Mouse (Mus musculus) midbrain, embryonic 16.5 days (tissue): ENCODE results near the gene Zfpl1. TPM values are rescaled to one million over a fixed set of nuclear protein-coding genes. Genes with fewer than 3 reads are reported as not detected.

ENCODE experiments used
- ATAC-seq: fragments of 200-750 bp; cut with Nextera tagmentation; 2 replicates; pipeline ENCODE4 v1.8.0; 2017; ENCODE audit warnings: moderate TSS enrichment
- H3K27ac ChIP-seq: fragments of 300-500 bp; sonication (generic); 2 replicates; pipeline ENCODE4 v1.5.1; 2014; ENCODE audit warnings: mild to moderate bottlenecking, low read length, mixed read lengths
- H3K27me3 ChIP-seq: fragments of 300-500 bp; sonication (generic); 2 replicates; pipeline ENCODE4 v1.6.1; 2014; ENCODE audit warnings: low read depth, low read length, mixed read lengths; ENCODE audit not compliant: control insufficient read depth, insufficient read depth
- H3K36me3 ChIP-seq: fragments of 300-500 bp; sonication (generic); 2 replicates; pipeline ENCODE4 v1.6.1; 2014; ENCODE audit warnings: mild to moderate bottlenecking, low read length, moderate library complexity, mixed read lengths; ENCODE audit not compliant: control insufficient read depth, insufficient read depth
- H3K4me1 ChIP-seq: fragments of 300-500 bp; sonication (generic); 2 replicates; pipeline ENCODE4 v1.6.1; 2014; ENCODE audit warnings: mild to moderate bottlenecking, low read length, mixed read lengths; ENCODE audit not compliant: control insufficient read depth, insufficient read depth
- H3K4me2 ChIP-seq: fragments of 300-500 bp; sonication (generic); 2 replicates; pipeline ENCODE4 v1.6.1; 2014; ENCODE audit warnings: mild to moderate bottlenecking, low read length, mixed read lengths
- H3K4me3 ChIP-seq: fragments of 300-500 bp; sonication (generic); 2 replicates; pipeline ENCODE4 v1.5.1; 2014; ENCODE audit warnings: low read depth, mild to moderate bottlenecking, low read length, moderate library complexity, mixed read lengths
- H3K9ac ChIP-seq: fragments of 300-500 bp; sonication (generic); 2 replicates; pipeline ENCODE4 v1.6.1; 2014; ENCODE audit warnings: low read depth, low read length, mixed read lengths
- H3K9me3 ChIP-seq: fragments of 300-500 bp; sonication (generic); replicated peaks from 2 replicates; pipeline ENCODE4 v1.6.1; 2014; ENCODE audit warnings: mild to moderate bottlenecking, low read length, mixed read lengths; ENCODE audit not compliant: control insufficient read depth, poor library complexity, severe bottlenecking
- WGBS: fragments of 180-500 bp; shearing (Covaris S2); extraction: QIAGEN DNeasy Blood & Tissue Kit; methylation state at CpG from one replicate; pipeline ENCODE4 v1.1.7; 2014; 5-methylcytosine and 5-hydroxymethylcytosine counted together
- polyA plus RNA-seq: library from polyadenylated mRNA; unstranded; fragments of >200 nt; fragmentation: Nextera tagmentation; extraction: Ambion mirVana; gene quantifications from 2 replicates; pipeline ENCODE4 v1.2.1, GENCODE M21; 2015

Zfpl1 gene
- polyA plus RNA-seq, 1 experiment from 2014 or later, result 87.3 TPM

DNA sequence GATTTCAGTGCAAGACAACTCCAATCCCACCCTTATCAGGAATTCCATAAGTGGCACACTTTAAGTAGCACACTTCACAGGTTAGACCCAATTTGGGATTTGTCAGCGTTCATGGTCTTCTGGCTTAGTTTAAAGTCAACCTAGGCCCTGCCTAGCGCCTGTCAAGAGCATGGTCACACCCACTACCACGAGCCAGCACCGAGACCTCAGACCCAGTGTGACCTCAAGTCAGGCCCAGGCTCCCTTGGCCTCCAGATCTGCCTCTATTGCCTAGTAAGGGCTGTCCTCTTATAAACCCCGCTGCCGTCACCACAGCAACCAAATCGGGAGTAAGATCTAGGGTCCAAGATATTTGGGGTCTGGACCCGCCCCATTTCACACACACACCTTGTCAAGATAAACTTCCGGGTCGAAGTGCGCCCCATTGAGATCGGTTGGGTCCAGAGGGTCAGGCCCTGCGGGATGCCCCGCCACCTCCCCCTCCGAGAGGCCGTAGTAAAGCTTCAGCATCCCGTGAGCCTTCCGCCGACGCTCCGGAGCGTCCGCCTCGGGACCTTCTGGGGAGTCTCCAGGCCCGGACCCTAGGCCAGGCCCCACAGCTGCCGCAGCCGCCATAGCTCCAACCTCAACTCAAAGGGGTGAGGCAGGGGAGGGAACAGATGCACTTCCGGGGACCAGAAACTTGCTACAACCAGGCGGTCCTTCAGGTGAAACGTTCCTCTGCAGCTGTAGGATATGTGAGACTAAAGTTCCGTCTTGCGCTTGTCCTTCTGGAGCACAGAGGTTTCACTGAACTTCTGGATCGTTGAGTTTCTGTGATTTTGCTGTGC, 8.0 kb downstream of the Zfpl1 start, which contains the start of gene Vps51:
Vps51 (minus strand) TSS at position 668 of the 830 bp plus-strand sequence.
- Histone ChIP-seq H3K4me2 (peak within 1 kb of the TSS; percentile 80), H3K4me1 (peaks cover 18% of the 10 kb centered on the region), H3K4me3 (peak within 1 kb of the TSS; percentile 87), H3K27me3 (no peaks in the 10 kb centered on the region), H3K9ac (peak within 1 kb of the TSS; percentile 88), H3K27ac (peak within 1 kb of the TSS; percentile 91), H3K36me3 (peaks cover 12% of the 10 kb centered on the region), H3K9me3 (no peaks in the 10 kb centered on the region)
- peak; percentile 93 for ATAC-seq
- 1% methylated on average over 33 of the region's 33 CpGs for WGBS

DNA sequence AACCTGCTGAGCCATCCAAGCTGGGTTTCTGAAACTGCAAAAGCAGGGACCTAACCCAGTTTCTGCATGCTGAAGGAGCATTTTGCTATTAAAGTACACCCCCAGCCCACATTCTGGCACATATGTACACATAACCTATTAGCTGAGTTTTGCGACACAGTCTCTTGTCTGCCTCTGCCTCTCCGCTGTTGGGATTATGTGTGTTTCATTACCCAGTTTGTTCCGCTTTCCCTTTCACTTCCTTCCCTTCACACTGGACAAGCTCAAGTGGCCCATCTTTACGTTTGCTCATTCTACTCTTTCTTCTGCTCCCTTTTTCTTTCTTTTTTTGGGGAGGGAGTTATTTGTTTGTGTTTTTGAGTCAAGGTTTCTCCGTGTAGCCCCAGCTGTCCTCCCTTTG, 10.9 kb downstream of the Zfpl1 start:
- H3K27me3 ChIP-seq, result no peaks in the 10 kb centered on the region
- peaks cover 18% of the 10 kb centered on the region for H3K4me1 ChIP-seq
- H3K36me3 ChIP-seq, result peaks cover 26% of the 10 kb centered on the region
- no peak overlapping the region for H3K27ac ChIP-seq
- no peak overlapping the region for H3K4me2 ChIP-seq
- 93% methylated on average over 5 of the region's 5 CpGs for WGBS
- no peak for ATAC-seq
- no peak overlapping the region for H3K9ac ChIP-seq
- H3K4me3 ChIP-seq, result no peak overlapping the region
- no peaks in the 10 kb centered on the region for H3K9me3 ChIP-seq

DNA sequence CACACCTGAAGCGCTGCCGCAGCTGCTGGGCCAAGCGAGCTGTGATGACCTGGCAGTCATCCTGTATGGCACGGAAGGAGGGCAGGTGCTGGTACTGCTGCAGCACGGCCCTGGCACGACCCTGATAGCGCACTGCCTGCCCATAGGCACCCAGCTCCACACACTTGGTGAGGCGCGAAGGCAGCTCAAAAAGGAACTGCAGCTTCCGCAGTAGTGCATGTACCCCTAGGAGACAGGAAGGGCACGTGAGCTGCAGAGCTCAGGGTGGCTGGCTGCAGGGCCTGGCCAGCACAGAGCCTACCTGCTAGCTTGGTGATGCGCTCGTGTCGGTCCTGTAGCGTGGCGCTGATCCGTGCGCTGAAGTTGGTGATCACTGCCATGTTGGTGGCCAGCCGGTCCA, 13.5 kb downstream of the Zfpl1 start:
- no peak for ATAC-seq
- H3K4me1 ChIP-seq, result peaks cover 24% of the 10 kb centered on the region

DNA sequence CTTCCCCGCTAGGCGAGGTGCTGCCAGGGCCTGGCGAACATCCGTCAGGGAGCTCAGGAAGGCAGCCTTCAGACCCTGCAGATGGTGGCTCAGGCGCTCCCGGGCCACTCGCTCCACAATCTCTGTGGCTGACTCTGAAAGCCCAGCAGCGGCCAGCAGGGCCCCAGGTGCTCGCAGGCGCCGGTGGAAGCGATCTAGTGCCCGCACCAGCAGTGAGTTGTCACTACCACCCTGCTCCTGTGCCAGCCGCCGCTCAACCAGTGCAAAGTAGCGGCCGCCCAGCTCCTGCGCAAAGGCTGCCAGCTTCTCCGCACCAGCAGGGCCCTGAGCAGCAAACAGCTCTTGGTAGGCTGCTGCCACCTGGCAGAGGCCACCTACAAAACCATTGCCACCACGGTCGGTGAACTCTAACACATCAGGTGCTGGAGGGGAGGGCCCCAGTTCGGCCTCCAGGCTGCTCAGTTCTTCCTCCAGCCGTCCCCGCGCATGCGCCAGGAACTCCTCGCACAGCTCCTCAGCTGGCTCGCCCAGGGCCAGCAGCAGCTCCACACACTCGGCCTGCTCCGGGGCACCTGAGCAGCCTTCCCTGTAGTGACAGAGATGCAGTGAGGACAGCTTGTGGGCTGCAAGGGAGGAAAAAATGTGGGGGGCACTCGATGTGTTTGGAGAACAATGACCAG, 14.0 kb downstream of the Zfpl1 start:
- 94% methylated on average over 31 of the region's 31 CpGs for WGBS
- ATAC-seq, result no peak
- no peak overlapping the region for H3K4me3 ChIP-seq
- H3K9me3 ChIP-seq, result no peaks in the 10 kb centered on the region
- no peaks in the 10 kb centered on the region for H3K27me3 ChIP-seq
- H3K36me3 ChIP-seq, result peaks cover 26% of the 10 kb centered on the region
- no peak overlapping the region for H3K27ac ChIP-seq
- peaks cover 24% of the 10 kb centered on the region for H3K4me1 ChIP-seq
- H3K9ac ChIP-seq, result no peak overlapping the region
- H3K4me2 ChIP-seq, result no peak overlapping the region

More for the DNA sequence above, 13.5 kb downstream of the Zfpl1 start:
- Histone ChIP-seq H3K4me2 (no peak overlapping the region), H3K27ac (no peak overlapping the region), H3K4me3 (no peak overlapping the region), H3K9ac (no peak overlapping the region), H3K36me3 (peaks cover 26% of the 10 kb centered on the region), H3K27me3 (no peaks in the 10 kb centered on the region), H3K9me3 (no peaks in the 10 kb centered on the region)
- whole genome bisulfite sequencing, result 94% methylated on average over 19 of the region's 19 CpGs

DNA sequence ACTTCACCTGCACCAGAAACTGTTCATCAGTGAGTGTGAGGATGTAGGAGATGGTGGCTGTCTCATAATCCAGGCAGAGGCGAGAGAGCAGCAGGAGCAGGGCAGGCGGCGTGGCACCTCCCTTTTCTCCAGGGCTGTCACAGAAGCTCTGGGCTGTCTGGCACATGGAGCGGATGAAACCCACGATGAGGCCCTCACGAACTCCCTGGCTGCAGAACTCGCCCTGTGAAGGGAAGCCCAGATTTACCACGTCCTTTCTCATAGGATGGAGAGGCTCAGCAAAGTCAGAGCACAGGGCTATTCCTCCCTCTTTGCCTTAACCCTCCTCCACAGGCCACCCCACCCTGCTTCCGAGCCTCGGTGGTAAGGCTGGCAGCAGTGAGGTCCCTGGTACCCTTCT, 14.9 kb downstream of the Zfpl1 start:
- no peak overlapping the region for H3K4me3 ChIP-seq
- no peak overlapping the region for H3K9ac ChIP-seq
- H3K27me3 ChIP-seq, result no peaks in the 10 kb centered on the region
- no peak for ATAC-seq
- H3K4me2 ChIP-seq, result no peak overlapping the region
- H3K36me3 ChIP-seq, result peaks cover 26% of the 10 kb centered on the region
- no peak overlapping the region for H3K27ac ChIP-seq
- no peaks in the 10 kb centered on the region for H3K9me3 ChIP-seq
- 93% methylated on average over 10 of the region's 10 CpGs for WGBS
- peaks cover 22% of the 10 kb centered on the region for H3K4me1 ChIP-seq

DNA sequence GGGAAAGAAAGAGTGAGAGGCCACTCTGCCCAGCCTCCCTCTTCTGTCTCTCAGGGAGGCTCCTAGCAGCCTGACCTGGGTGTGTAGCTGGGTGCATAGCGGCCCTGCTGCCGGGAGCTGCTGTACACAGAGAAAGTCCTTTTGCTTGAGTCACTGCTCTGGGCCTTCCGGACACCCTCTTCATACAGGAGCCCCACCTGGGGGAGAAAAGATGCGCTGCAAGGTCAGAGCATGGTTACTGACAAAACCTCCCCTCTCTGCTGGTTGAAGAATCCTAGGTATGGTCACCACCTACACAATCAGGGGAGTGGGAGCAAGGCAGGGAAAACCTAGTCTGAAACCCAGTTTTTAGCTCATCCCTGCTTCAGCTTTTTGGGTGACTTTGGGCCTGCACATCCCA, 15.8 kb downstream of the Zfpl1 start:
- Histone ChIP-seq H3K9ac (no peak overlapping the region), H3K27ac (no peak overlapping the region), H3K4me1 (peaks cover 22% of the 10 kb centered on the region), H3K27me3 (no peaks in the 10 kb centered on the region), H3K36me3 (peaks cover 26% of the 10 kb centered on the region), H3K4me3 (no peak overlapping the region), H3K9me3 (no peaks in the 10 kb centered on the region), H3K4me2 (no peak overlapping the region)
- 80% methylated on average over 4 of the region's 4 CpGs for WGBS
- no peak for ATAC-seq

DNA sequence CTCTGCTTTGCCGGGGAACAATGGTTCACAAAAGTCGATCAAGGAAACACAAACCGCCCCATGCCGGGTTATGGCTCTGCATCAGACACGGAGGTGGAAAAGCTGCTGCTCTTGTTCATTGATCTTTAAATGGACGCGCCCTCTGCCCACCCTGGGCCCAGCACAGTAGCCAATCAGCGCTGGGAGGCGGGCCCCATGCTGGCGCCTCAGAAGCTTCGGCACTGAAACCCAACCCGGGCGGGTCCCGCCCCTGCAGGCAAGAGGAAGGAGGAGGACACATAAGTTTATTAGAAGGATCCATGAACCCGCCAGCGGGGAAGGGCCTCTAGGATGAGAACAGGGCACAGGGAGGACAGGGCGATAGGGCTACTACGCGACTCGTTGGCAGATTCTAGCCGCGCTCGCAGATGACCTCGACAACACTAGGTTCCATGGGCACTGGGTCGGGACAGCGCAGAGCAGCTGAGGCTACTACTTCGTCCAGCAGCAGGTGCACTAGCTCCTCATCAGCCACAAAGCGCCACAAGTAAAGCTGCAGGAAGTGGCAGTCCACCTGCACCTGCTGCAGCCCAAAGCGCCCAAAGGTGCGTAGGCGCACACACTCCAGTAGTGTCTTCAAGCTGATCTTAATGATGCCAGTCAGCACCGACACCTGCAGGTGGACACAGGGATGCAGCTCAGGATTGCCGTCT, 16.9 kb downstream of the Zfpl1 start, which contains the start of gene Tm7sf2:
Tm7sf2 (minus strand) TSS at position 650 of the 692 bp plus-strand sequence.
- peak within 1 kb of the TSS; percentile 52 for H3K4me3 ChIP-seq
- no peaks in the 10 kb centered on the region for H3K27me3 ChIP-seq
- peaks cover 26% of the 10 kb centered on the region for H3K36me3 ChIP-seq
- 8% methylated on average over 33 of the region's 33 CpGs for WGBS
- H3K9me3 ChIP-seq, result no peaks in the 10 kb centered on the region
- H3K4me2 ChIP-seq, result peak within 1 kb of the TSS; percentile 91
- H3K4me1 ChIP-seq, result peaks cover 26% of the 10 kb centered on the region
- peak within 1 kb of the TSS; percentile 82 for H3K9ac ChIP-seq
- H3K27ac ChIP-seq, result peak within 1 kb of the TSS; percentile 91
- peak; percentile 93 for ATAC-seq

DNA sequence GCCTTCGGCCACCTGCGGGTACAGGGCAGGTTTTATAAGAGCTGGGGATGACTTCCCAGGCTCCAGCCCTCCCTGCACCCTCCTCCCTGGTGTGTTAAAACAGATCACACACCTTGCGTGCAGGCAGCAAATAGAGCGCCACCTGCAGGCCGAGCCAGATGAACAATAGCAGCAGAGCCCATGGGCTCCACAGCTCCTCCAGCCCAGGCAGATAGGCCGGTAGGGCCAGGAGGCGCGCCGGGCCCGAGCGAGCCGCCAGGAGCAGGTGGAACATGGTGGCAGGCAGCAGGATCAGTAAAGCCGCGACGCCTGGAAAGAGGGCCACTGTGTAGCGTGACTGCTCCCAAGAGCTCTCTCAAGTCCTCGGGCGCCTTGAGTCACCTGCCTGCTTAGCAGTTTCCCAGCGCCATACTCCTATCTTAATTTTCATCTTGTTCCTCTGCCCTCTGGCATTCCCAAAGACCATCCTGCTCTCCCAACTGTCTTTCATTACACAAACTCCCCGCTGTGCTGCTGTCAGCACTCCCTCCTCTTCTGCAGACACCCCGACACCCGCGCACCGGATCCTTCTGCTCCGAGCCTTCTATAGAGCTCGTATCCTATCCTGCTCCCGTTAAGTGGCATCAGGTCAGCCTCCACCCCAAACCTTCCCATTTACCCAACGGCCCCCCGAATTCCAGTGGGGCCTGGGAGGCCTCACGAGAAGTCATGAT, 17.6 kb downstream of the Zfpl1 start:
- Histone ChIP-seq H3K36me3 (peaks cover 26% of the 10 kb centered on the region), H3K27ac (peak overlapping the region; percentile 91), H3K4me2 (peak overlapping the region; percentile 91), H3K9me3 (no peaks in the 10 kb centered on the region), H3K4me3 (peak overlapping the region; percentile 52), H3K9ac (peak overlapping the region; percentile 82), H3K4me1 (peaks cover 33% of the 10 kb centered on the region), H3K27me3 (no peaks in the 10 kb centered on the region)
- peak; percentile 81 for ATAC-seq
- under 1% methylated on average over 30 of the region's 30 CpGs for WGBS
